Mouse (Mus musculus) ES-Bruce4 (cell line): ENCODE results near the gene Ptprg.

Experiments used
- CTCF ChIP-seq: IDR thresholded peaks from one replicate; pipeline ENCODE4 v1.8.1; 2011; ENCODE audit warnings: low read depth, low read length
- EP300 ChIP-seq: IDR thresholded peaks from 2 replicates; pipeline ENCODE4 v1.6.1; 2011; ENCODE audit warnings: low read depth, low read length; ENCODE audit not compliant: insufficient read depth
- POLR2A ChIP-seq: IDR thresholded peaks from one replicate; pipeline ENCODE4 v1.8.1; 2011; ENCODE audit warnings: low read length; ENCODE audit not compliant: insufficient read depth

DNA sequence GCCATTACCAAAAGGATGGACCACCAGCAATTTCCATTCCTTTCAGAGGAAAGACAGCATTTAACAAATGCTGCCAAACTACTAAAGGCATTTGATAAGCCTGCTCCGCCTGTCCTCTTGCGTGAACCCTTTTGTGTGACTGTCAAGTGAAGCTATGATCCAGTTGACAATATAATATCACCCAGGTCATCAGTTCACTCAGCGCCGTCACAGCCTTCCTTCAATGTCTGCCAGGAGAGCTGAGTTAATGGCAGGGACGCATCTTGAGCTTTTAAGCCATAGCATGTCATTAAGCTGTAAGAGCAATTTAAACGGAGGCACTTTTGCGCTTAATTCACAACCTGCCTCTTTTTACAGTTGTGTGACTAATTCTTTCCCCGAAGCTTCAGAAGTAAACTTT is 565.9 kb downstream of the Ptprg start:
- TF ChIP-seq POLR2A (no peak), CTCF (no peak), EP300 (no peak)
